Mouse (Mus musculus): Measurements from ENCODE around the gene Grid1. TPM values are rescaled to one million over a fixed set of nuclear protein-coding genes. Genes with fewer than 3 reads are reported as not detected.

The Grid1 gene
- polyA plus RNA-seq, 1 experiment from 2014 or later = 0.51 TPM

DNA sequence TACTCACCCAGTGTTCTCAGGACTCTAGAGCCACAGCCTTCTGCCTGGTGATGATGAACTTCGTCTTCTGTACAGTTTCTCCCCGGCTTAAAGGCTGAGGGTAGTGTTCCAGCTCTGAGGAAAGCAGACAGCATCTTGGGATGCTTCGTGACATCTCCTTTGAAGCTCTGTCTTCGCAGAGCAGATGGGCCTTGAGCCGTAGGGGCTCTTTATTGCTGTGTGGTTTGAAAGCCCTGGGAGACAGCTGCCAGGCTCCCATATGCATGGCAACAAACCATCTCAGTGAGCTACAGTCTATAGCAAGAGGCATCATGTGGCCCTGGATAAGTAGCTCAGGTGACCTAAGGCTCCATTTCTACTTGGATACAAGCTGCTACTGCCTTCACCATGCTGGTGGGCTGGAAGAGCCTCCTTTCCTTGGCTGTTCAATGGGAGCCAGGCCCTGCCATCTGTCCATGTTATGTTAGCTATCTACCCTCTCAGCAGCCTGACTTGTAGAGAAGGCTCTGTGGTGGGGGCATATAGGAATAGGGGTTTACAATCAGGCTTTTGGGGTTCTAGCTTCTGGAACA is 283.8 kb downstream of the Grid1 start:
- Histone ChIP-seq H3K27ac (no peak overlapping the region), H3K36me3 (no peaks in the 10 kb centered on the region), H3K9me3 (no peaks in the 10 kb centered on the region), H3K4me1 (no peaks in the 10 kb centered on the region), H3K9ac (no peak overlapping the region), H3K4me2 (no peak overlapping the region), H3K27me3 (no peaks in the 10 kb centered on the region), H3K4me3 (no peak overlapping the region)
- ATAC-seq (ENCODE audit: insufficient number of reproducible peaks, low FRiP score, low TSS enrichment, low read depth) = no peak
- WGBS = 82% methylated on average over 5 of the region's 5 CpGs

DNA sequence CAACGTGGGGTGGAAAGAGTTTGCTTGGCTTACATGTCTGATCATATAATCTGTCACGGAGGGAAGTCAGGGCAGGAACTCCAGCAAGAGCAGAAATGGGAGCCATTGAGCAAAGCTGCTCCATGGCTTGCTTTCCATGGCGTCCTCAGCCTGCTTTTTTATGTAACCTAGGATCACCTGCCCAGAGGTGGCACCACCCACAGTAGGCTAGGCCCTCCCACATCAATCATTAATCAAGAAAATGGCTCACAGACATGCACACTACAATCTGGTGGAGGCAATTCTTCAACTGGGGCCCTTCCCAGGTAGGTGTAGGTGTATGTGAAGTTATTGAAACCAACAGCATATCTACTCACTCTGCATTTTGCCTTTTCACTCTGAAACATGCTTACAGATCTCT is 287.7 kb downstream of the Grid1 start:
- Histone ChIP-seq H3K27ac (no peak overlapping the region), H3K27me3 (no peaks in the 10 kb centered on the region), H3K9ac (no peak overlapping the region), H3K9me3 (no peaks in the 10 kb centered on the region), H3K4me3 (no peak overlapping the region), H3K4me1 (peaks cover 4% of the 10 kb centered on the region; the same call in 1 of the 2 replicates), H3K36me3 (no peaks in the 10 kb centered on the region), H3K4me2 (no peak overlapping the region)
- WGBS = 76% methylated on average over 3 of the region's 3 CpGs
- ATAC-seq (ENCODE audit: insufficient number of reproducible peaks, low FRiP score, low TSS enrichment, low read depth) = no peak

DNA sequence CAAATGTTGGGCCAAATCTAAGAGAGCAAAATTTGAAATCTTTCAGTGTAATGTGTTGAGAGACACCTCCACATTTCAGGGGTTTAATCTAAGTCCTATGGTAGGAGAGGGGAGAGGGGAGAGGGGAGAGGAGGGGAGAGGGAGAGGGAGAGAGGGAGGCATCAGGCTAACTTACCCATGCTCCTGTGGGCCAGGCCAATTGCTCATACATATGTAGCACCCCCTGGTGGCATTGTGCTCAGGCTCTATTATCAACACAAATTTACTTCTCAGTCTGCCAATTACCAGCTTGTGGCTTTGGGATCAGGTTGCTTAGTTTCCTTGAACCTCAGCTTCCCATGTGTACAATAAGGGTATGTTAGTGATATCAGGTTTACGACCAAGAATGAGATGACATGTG is 291.0 kb downstream of the Grid1 start:
- no peak for ATAC-seq (ENCODE audit: insufficient number of reproducible peaks, low FRiP score, low TSS enrichment, low read depth)

DNA sequence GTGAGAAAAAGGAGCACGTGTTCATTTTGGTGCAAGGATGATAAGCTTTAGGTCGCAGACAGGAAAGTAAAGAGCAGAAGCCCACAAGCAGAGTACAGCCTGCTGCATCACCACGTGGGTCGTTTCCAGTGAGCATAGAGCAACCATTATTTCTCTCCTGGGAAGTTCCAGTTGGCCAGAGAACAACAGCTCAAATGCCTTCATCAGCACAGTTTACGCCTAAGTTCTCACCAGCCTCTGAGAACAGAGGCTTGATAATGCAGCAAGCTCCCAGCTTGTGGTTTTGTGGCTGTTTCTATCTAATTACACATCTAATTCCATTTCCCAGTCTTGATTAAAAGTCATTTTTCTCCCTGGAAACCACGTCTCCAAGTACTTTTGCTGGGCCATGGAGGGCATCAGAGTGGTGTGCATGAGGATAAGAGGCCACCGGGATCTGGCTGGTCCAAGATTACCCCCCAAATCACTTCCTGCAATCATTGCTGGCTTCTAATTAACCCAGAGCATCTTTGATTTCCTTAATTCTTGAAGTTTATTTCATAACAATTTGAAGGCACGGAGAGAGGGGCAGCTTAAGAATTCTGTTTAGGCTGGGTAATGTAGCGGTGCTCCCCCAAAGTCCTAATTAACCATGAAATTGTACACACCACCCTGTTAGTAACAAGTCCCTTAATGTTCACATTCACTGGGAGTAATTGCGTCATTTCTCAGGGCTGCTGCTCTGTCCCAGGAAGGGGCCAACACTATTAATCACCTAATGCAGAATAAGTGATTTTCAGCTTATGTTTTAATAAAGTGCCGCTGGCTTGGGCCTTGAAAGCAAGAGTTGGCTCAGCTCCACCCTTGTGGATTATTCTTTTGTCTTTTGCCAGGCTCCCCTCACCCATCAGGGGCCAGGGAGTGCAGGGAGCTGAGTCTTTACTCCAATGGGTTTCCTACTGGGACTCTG is 292.7 kb downstream of the Grid1 start:
- Histone ChIP-seq H3K4me2 (no peak overlapping the region), H3K9ac (no peak overlapping the region), H3K27me3 (no peaks in the 10 kb centered on the region), H3K4me3 (no peak overlapping the region), H3K27ac (no peak overlapping the region), H3K36me3 (no peaks in the 10 kb centered on the region), H3K9me3 (no peaks in the 10 kb centered on the region), H3K4me1 (peaks cover 6% of the 10 kb centered on the region; the same call in 1 of the 2 replicates)
- no peak for ATAC-seq (ENCODE audit: insufficient number of reproducible peaks, low FRiP score, low TSS enrichment, low read depth)
- 41% methylated on average over 11 of the region's 11 CpGs for WGBS

More for the DNA sequence above, 291.0 kb downstream of the Grid1 start:
- H3K4me1 ChIP-seq = peaks cover 6% of the 10 kb centered on the region; the same call in 1 of the 2 replicates
- H3K36me3 ChIP-seq = no peaks in the 10 kb centered on the region
- WGBS = 62% methylated on average over 1 of the region's 1 CpGs
- no peak overlapping the region for H3K4me2 ChIP-seq
- no peak overlapping the region for H3K9ac ChIP-seq
- no peak overlapping the region for H3K4me3 ChIP-seq
- no peak overlapping the region for H3K27ac ChIP-seq
- H3K27me3 ChIP-seq = no peaks in the 10 kb centered on the region
- H3K9me3 ChIP-seq = no peaks in the 10 kb centered on the region

DNA sequence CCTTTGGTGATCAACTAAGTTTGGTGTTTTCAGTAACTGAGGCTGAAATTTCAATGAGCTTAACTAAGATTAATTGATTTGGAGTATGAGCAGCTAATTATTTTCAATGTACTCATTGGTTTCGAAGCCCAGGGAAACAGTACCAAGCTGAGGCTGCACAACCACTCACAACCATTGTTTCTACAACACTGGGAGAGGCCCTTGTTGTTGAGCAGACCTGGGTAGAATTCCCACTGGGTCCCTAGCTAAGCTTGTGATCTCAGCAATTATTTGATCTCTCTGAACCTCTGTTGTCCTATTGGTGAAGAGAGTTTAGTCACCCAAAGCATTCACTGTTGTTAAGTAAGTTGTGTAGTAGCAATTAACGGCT is 293.4 kb downstream of the Grid1 start:
- H3K27ac ChIP-seq = no peak overlapping the region
- WGBS = 67% methylated on average over 2 of the region's 2 CpGs
- H3K36me3 ChIP-seq = no peaks in the 10 kb centered on the region
- no peak overlapping the region for H3K9ac ChIP-seq
- no peaks in the 10 kb centered on the region for H3K9me3 ChIP-seq
- H3K4me1 ChIP-seq = peaks cover 6% of the 10 kb centered on the region; the same call in 1 of the 2 replicates
- H3K4me3 ChIP-seq = no peak overlapping the region
- ATAC-seq (ENCODE audit: insufficient number of reproducible peaks, low FRiP score, low TSS enrichment, low read depth) = no peak
- no peaks in the 10 kb centered on the region for H3K27me3 ChIP-seq
- no peak overlapping the region for H3K4me2 ChIP-seq

DNA sequence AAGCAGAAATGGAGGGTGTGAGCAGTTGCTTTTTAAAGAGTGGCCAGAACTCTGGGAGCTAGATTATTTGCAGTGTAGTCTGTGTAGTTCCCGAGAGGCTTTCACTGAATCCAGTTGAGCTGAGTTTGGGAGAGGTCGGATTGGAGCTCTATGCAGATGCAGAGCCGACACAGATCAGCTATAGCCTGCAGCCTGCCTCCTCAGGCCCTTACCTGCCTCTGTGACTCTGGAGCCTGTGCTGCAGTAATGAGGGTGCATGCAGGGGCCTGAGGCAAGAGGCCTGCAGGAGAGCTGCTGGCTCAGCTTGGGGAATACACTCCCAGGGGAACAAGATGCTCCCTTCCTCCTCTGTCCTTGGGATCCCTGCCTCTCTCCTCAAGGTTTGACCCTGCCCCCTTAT is 296.0 kb downstream of the Grid1 start:
- WGBS = 35% methylated on average over 3 of the region's 3 CpGs
- no peak overlapping the region for H3K4me3 ChIP-seq
- H3K9me3 ChIP-seq = no peaks in the 10 kb centered on the region

DNA sequence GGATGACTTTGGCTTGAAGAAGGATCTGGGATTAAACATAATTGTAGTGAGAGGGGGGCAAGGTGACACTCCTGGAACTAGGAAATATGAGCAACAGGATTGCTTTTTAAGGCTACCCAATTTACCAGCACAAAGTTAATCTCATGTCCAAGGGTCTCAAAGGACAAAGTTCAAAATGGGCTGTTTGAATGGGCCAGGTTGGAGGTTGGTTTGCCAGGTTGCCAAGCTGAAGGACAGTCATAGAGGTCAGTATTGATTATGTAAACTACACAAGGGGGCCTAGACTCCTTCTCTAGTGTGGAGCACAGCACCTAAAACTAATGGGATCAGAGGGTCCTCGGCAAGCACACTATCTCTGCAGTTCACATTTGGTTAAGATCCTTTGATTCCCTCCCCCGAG is 300.2 kb downstream of the Grid1 start:
- Histone ChIP-seq H3K9ac (no peak overlapping the region), H3K36me3 (no peaks in the 10 kb centered on the region), H3K4me1 (no peaks in the 10 kb centered on the region), H3K4me3 (no peak overlapping the region), H3K4me2 (no peak overlapping the region), H3K27me3 (no peaks in the 10 kb centered on the region), H3K27ac (no peak overlapping the region), H3K9me3 (no peaks in the 10 kb centered on the region)
- WGBS = 64% methylated on average over 2 of the region's 2 CpGs
- ATAC-seq (ENCODE audit: insufficient number of reproducible peaks, low FRiP score, low TSS enrichment, low read depth) = no peak

More for the DNA sequence above, 296.0 kb downstream of the Grid1 start:
- Histone ChIP-seq H3K4me2 (no peak overlapping the region), H3K36me3 (no peaks in the 10 kb centered on the region), H3K27me3 (no peaks in the 10 kb centered on the region), H3K9ac (no peak overlapping the region), H3K4me1 (peaks cover 6% of the 10 kb centered on the region; the same call in 1 of the 2 replicates), H3K27ac (no peak overlapping the region)
- ATAC-seq (ENCODE audit: insufficient number of reproducible peaks, low FRiP score, low TSS enrichment, low read depth) = no peak

DNA sequence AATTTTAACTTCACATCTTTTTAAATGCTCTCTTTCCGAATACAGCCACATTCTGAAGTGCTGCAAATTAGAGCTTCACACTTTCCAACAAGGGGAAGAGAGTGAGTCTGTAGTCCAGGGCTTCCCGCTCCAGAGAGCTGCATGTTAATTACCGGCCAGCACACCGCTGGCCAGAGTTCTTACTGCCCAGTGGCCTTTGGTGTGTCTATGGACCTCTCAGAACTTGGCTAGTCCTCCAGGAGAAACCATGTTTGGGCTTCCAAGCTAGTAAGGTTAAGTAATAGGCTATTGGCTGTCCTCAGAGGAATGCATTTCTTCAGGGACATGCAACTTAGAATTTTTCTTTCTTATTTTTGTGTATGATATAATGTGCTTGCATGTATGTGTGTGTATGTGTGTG is 301.0 kb downstream of the Grid1 start:
- no peaks in the 10 kb centered on the region for H3K9me3 ChIP-seq
- no peak overlapping the region for H3K9ac ChIP-seq
- no peak overlapping the region for H3K4me3 ChIP-seq
- ATAC-seq (ENCODE audit: insufficient number of reproducible peaks, low FRiP score, low TSS enrichment, low read depth) = no peak
- H3K4me1 ChIP-seq = no peaks in the 10 kb centered on the region
- WGBS = 77% methylated on average over 4 of the region's 4 CpGs
- no peak overlapping the region for H3K4me2 ChIP-seq
- H3K27ac ChIP-seq = no peak overlapping the region
- no peaks in the 10 kb centered on the region for H3K27me3 ChIP-seq
- no peaks in the 10 kb centered on the region for H3K36me3 ChIP-seq

DNA sequence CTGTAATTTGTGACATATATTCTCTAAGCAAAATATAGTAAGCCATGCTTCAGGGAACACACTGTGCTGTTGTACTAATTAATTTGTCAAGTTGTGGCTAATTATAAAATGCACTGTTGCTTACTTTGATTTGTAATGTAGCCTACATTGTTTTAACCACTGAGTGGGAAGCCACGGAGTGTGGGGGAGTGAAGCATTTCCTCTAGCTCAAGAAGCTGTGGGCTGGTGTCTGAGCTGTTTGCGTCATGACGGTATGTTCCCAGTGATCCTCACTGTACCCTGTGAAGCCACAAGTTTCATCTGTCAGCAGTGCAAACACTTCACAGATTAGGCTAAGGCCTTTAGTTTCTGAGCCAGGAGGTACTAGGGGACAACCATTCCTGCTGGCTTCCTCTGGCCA is 302.2 kb downstream of the Grid1 start:
- H3K4me1 ChIP-seq = no peaks in the 10 kb centered on the region
- no peaks in the 10 kb centered on the region for H3K9me3 ChIP-seq
- no peak overlapping the region for H3K9ac ChIP-seq
- H3K4me3 ChIP-seq = no peak overlapping the region
- WGBS = 65% methylated on average over 3 of the region's 3 CpGs
- H3K27me3 ChIP-seq = no peaks in the 10 kb centered on the region
- H3K4me2 ChIP-seq = no peak overlapping the region
- no peaks in the 10 kb centered on the region for H3K36me3 ChIP-seq
- no peak for ATAC-seq (ENCODE audit: insufficient number of reproducible peaks, low FRiP score, low TSS enrichment, low read depth)
- H3K27ac ChIP-seq = no peak overlapping the region

DNA sequence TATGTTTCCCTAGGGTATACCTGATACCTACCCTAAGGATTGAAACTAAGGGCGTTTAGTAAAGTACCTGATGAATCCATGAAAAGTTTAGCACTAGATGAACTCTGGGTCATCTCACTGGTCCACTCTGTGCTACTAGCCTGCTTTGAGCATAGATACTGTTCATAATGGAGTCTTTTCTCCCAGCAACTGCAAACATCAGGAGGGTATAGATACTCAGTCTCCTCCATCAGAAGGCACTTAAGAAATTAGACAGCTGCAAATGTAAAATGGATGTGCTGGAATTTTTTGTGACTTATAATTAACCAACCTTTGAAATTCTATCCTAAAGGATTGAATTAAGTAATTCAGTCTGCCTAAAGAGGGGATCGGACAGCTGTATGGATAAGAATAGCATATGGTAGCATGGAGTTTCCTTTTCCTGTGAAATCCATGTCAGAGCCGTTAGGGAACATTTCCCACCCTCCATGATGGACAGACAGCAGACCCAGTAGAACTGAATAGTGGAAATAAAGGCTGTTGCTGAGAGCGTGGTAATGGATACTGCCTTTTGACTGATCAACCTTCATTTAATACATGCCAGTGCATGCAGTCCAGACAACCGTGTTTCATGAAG is 303.5 kb downstream of the Grid1 start:
- Histone ChIP-seq H3K4me2 (no peak overlapping the region), H3K4me3 (no peak overlapping the region), H3K27me3 (no peaks in the 10 kb centered on the region), H3K9me3 (no peaks in the 10 kb centered on the region), H3K27ac (no peak overlapping the region), H3K4me1 (no peaks in the 10 kb centered on the region), H3K9ac (no peak overlapping the region), H3K36me3 (no peaks in the 10 kb centered on the region)
- WGBS = 74% methylated on average over 5 of the region's 5 CpGs
- ATAC-seq (ENCODE audit: insufficient number of reproducible peaks, low FRiP score, low TSS enrichment, low read depth) = no peak

DNA sequence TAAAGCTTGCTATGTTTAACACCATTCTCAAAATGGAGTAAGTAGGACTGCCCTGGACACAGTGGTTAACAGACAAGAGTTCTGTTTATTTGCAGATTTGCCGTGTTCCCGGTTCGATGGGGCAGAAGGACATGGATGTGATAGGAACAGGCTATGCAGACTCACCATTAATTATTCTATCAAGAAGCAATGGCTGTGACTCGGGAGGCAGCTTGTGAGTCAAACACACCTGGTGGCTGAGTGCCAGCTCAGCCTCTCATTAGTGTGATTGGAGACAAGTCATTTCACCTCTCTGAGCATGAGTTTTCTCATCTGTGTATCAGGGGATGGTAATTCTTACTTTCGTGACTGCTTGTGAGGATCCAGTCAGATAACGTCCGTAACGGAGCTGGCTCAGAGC is 307.7 kb downstream of the Grid1 start:
- no peak overlapping the region for H3K9ac ChIP-seq
- ATAC-seq (ENCODE audit: insufficient number of reproducible peaks, low FRiP score, low TSS enrichment, low read depth) = no peak
- no peak overlapping the region for H3K4me2 ChIP-seq
- WGBS = 88% methylated on average over 8 of the region's 8 CpGs
- H3K36me3 ChIP-seq = no peaks in the 10 kb centered on the region
- no peaks in the 10 kb centered on the region for H3K4me1 ChIP-seq
- no peaks in the 10 kb centered on the region for H3K9me3 ChIP-seq
- H3K4me3 ChIP-seq = no peak overlapping the region
- H3K27me3 ChIP-seq = no peaks in the 10 kb centered on the region
- H3K27ac ChIP-seq = no peak overlapping the region

DNA sequence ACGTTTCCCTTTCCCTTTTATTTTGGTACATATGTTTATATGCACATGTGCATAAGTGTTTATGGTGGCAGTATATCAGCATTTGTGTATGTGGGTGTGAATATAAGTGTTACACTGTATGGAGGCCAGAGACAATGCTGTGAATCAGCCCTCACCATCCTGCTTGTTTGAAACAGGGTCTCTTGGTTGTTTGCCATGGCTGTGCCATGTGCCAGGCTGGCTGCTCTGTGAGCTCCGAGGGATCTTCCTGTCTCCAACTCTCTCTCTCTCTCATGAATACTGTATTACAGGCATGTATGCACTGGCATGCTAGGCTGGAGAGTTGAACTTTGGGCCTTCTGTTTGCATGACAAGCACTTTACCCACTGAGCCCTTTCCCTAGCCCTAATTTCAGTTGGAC is 315.1 kb downstream of the Grid1 start:
- H3K27me3 ChIP-seq = no peaks in the 10 kb centered on the region
- no peaks in the 10 kb centered on the region for H3K9me3 ChIP-seq
- 83% methylated on average over 2 of the region's 2 CpGs for WGBS
- no peak overlapping the region for H3K4me2 ChIP-seq
- H3K4me3 ChIP-seq = no peak overlapping the region
- H3K36me3 ChIP-seq = no peaks in the 10 kb centered on the region
- H3K27ac ChIP-seq = no peak overlapping the region
- no peak overlapping the region for H3K9ac ChIP-seq
- ATAC-seq (ENCODE audit: insufficient number of reproducible peaks, low FRiP score, low TSS enrichment, low read depth) = no peak
- no peaks in the 10 kb centered on the region for H3K4me1 ChIP-seq
